Mouse (Mus musculus): ENCODE results near the gene AL607142.1. TPM values are rescaled to one million over a fixed set of nuclear protein-coding genes. Genes with fewer than 3 reads are reported as not detected.

Gene AL607142.1
- polyA plus RNA-seq, 1 experiment, result not detected

DNA sequence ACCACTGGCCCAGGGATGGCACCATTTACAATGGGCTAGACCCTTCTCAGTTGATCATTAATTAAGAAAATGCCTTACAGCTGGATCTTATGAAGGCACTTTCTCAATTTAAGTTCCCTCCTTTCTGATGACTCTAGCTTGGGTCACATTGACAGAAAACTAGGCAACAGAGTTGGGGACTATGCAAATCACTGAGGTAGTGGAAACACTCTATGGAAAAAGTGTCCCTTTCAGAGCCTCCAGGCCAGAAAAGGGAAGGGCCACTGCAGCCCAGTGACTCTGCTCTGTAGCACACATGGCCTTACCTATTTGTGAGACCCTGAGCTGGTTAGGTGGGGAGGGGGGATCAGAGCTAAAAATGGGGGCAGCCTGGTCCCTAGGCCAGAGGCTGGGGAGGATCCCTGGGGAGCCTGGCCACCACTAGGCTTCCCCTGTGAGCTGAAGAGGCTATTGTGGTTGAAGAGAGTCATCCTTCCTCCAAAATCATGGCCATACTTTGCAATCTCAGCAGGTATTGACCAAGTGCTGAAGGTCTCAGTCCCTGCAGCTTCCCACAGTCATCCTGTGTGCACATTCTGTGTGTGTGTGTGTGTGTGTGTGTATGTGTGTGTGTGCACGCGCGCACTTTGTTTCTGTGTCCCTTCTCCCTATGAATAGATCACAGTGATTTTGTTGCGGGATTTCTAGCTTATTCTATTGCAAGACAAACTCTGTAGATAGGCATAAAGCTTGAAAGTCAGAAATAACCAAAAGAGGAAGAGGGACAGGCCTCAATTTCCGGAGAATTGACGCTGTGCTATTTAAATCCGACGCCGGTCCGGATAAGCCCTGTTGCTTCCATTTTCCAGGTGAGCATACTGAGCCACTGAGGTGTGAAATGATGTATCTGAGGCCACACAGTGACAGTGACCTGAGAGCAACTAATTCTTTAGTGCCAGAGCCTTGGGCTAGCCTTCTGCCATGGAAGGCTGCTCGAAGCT lies 11.5 kb upstream of the AL607142.1 start:
- peaks cover 43% of the 10 kb centered on the region for H3K4me1 ChIP-seq (ENCODE audit: control insufficient read depth, insufficient read depth, low read length)
- peak overlapping the region; percentile 27 for H3K4me3 ChIP-seq (ENCODE audit: insufficient read depth, low read length)
- peak overlapping the region; percentile 89 for H3K27ac ChIP-seq (ENCODE audit: insufficient read depth, low read depth, low read length)
- TF ChIP-seq POLR2A (IDR thresholded peaks at IDR 0.05; ENCODE audit: borderline replicate concordance, low read depth, low read length) (no peak), CTCF (IDR thresholded peaks at IDR 0.05; ENCODE audit: low read depth, low read length) (no peak)

DNA sequence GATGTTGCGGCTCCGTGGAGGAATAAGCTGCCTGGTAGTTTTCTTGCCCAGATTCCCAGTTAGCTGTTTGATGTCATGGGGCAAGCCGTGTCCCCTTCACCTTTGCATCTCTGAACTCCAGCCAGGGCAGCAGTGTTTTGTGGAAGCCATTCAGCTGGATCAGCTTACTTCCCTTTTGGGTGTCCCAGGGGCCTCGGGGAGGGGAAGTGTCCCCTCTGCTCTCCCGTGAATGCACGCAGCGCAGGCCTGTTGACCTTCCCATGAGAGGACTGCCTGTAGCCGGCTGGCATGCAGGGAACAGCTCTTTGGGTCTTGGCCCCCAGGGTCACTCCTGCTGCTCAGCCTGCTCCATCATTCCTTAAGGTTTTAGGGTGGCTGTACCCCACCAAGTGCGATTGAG lies 10.7 kb upstream of the AL607142.1 start:
- TF ChIP-seq CTCF (IDR thresholded peaks at IDR 0.05; ENCODE audit: low read depth, low read length), result no peak
- no peak for TF ChIP-seq POLR2A (IDR thresholded peaks at IDR 0.05; ENCODE audit: borderline replicate concordance, low read depth, low read length)
- Histone ChIP-seq H3K27ac (ENCODE audit: insufficient read depth, low read depth, low read length) (peak overlapping the region; percentile 89), H3K4me3 (ENCODE audit: insufficient read depth, low read length) (peak overlapping the region; percentile 12), H3K4me1 (ENCODE audit: control insufficient read depth, insufficient read depth, low read length) (peaks cover 43% of the 10 kb centered on the region)

DNA sequence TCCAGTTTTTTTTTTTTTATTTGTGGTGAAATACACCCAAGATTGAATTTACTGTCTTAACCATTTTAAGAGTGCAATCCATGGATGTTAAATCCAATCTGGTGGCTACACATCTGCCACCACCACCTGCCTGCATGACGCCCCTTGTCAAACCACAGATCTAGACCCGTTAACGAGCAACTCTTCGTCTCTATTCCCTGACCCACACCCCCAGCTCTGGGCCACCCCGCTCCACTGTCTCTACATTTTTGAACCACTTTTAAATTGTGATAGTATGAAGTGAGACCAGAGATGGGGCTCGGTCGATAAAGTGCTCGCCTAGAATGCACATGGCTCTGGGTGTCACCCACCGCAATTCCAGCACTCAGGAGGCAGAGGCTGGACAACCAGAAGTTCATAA lies 8.3 kb upstream of the AL607142.1 start:
- H3K4me3 ChIP-seq (ENCODE audit: insufficient read depth, low read length), result no peak overlapping the region
- no peak overlapping the region for H3K27ac ChIP-seq (ENCODE audit: insufficient read depth, low read depth, low read length)
- peaks cover 39% of the 10 kb centered on the region for H3K4me1 ChIP-seq (ENCODE audit: control insufficient read depth, insufficient read depth, low read length)
- no peak for TF ChIP-seq POLR2A (IDR thresholded peaks at IDR 0.05; ENCODE audit: borderline replicate concordance, low read depth, low read length)
- TF ChIP-seq CTCF (IDR thresholded peaks at IDR 0.05; ENCODE audit: low read depth, low read length), result no peak

DNA sequence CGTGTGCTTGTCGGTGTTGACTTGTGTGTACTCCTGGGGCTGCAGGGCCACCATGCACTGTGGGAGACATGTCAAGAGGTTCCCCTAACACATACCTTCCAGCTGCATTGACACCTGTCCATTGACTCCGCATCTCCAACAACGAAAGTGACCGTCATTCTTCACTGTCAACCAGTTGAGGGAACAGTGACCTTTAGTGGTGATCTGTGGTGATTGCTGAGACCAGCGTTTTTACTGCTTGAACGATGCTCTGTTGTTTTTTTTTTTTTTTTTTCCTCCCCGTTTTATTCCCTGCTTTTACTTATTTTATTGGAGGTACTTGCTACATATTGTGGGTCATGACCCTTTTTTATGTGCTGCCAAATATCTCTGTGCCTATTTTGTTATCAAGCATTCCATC lies 7.3 kb upstream of the AL607142.1 start:
- no peak for TF ChIP-seq POLR2A (IDR thresholded peaks at IDR 0.05; ENCODE audit: borderline replicate concordance, low read depth, low read length)
- TF ChIP-seq CTCF (IDR thresholded peaks at IDR 0.05; ENCODE audit: low read depth, low read length), result no peak

DNA sequence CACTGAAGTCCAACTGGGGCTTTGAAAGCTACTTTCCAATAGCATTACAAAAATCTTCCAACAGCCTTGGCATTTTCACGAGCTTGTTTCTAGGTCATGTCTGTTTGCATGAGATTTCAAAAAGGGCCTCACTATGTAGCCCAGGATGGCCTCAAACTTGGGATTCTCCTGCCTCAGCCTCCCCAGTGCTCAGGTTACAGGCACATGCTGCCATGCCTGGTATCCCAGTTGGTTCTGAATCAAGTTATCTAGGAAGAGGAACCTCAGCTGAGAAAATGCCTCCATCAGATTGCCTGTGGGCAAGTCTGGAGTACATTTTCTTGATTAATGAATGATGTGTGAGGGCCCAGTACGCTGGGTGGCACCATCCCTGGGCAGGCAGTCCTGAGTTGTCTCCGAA lies 6.6 kb upstream of the AL607142.1 start:
- H3K4me1 ChIP-seq (ENCODE audit: control insufficient read depth, insufficient read depth, low read length), result peaks cover 35% of the 10 kb centered on the region
- H3K27ac ChIP-seq (ENCODE audit: insufficient read depth, low read depth, low read length), result no peak overlapping the region
- no peak overlapping the region for H3K4me3 ChIP-seq (ENCODE audit: insufficient read depth, low read length)
- no peak for TF ChIP-seq POLR2A (IDR thresholded peaks at IDR 0.05; ENCODE audit: borderline replicate concordance, low read depth, low read length)
- TF ChIP-seq CTCF (IDR thresholded peaks at IDR 0.05; ENCODE audit: low read depth, low read length), result no peak

More for the DNA sequence above, 7.3 kb upstream of the AL607142.1 start:
- H3K27ac ChIP-seq (ENCODE audit: insufficient read depth, low read depth, low read length), result no peak overlapping the region
- H3K4me3 ChIP-seq (ENCODE audit: insufficient read depth, low read length), result no peak overlapping the region
- peaks cover 38% of the 10 kb centered on the region for H3K4me1 ChIP-seq (ENCODE audit: control insufficient read depth, insufficient read depth, low read length)

DNA sequence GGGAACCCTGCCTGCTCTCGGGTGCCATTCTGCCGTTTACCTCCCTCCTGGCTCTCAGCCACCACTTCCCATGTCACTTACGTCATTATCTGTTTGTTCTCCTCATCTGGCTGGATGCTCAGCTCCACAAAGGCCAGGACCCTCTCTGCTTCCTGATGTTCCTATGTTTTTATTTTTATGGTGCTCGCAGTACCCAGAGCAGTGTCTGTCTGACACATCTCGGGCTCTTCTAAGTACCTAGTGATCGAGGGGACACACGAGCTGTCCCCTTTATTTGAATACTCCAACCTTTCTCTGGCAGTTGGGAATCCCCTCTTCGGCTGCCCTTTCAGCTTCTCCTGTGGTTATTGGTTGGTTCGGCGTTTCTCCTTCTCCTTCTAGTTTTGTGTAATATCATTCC lies 6.0 kb upstream of the AL607142.1 start:
- TF ChIP-seq CTCF (IDR thresholded peaks at IDR 0.05; ENCODE audit: low read depth, low read length), result no peak
- TF ChIP-seq POLR2A (IDR thresholded peaks at IDR 0.05; ENCODE audit: borderline replicate concordance, low read depth, low read length), result no peak
- Histone ChIP-seq H3K4me3 (ENCODE audit: insufficient read depth, low read length) (no peak overlapping the region), H3K4me1 (ENCODE audit: control insufficient read depth, insufficient read depth, low read length) (peaks cover 30% of the 10 kb centered on the region), H3K27ac (ENCODE audit: insufficient read depth, low read depth, low read length) (no peak overlapping the region)

DNA sequence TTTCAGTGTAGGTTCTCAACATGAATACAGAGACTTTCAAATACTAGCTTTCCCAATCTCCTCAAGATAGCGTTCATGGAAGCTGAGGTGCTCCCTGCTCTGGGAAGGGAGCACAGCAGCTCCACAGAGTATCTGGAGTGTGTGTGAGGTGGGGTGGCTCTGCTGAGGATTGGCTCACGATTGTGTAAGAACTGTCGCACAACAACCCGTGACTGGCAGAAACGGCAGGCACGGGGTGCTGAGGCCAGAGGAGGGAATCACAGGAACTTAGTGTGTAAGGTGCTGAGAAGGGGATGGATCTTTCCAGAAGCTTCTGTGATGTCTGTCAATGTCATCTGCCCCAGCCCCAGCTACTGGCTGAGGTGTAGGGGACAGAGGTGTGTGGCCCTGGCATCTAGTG lies 3.1 kb upstream of the AL607142.1 start:
- Histone ChIP-seq H3K27ac (ENCODE audit: insufficient read depth, low read depth, low read length) (no peak overlapping the region), H3K4me3 (ENCODE audit: insufficient read depth, low read length) (no peak overlapping the region), H3K4me1 (ENCODE audit: control insufficient read depth, insufficient read depth, low read length) (peaks cover 17% of the 10 kb centered on the region)
- TF ChIP-seq POLR2A (IDR thresholded peaks at IDR 0.05; ENCODE audit: borderline replicate concordance, low read depth, low read length) (no peak), CTCF (IDR thresholded peaks at IDR 0.05; ENCODE audit: low read depth, low read length) (no peak)

DNA sequence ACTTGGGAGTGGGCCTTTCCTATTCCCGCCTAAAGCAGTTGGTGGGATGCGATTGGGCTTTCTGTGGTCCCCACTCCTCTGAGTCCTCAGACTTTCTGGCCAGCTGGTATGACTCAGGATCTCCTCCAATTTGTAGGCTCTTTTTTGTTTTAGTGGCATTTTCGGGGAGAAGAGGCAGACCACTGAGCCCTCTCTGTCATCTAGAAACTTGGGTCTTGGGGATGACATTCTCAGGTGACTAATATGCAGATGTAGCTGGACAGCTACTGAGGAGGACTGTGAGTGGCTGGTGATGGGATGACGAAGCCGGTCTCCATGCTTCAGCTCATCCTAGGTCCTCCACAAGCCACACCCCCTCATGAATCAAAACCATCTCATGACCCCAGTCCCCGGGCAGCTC lies 2.6 kb upstream of the AL607142.1 start:
- Histone ChIP-seq H3K4me1 (ENCODE audit: control insufficient read depth, insufficient read depth, low read length) (peaks cover 17% of the 10 kb centered on the region), H3K27ac (ENCODE audit: insufficient read depth, low read depth, low read length) (no peak overlapping the region), H3K4me3 (ENCODE audit: insufficient read depth, low read length) (no peak overlapping the region)
- TF ChIP-seq POLR2A (IDR thresholded peaks at IDR 0.05; ENCODE audit: borderline replicate concordance, low read depth, low read length) (no peak), CTCF (IDR thresholded peaks at IDR 0.05; ENCODE audit: low read depth, low read length) (no peak)

DNA sequence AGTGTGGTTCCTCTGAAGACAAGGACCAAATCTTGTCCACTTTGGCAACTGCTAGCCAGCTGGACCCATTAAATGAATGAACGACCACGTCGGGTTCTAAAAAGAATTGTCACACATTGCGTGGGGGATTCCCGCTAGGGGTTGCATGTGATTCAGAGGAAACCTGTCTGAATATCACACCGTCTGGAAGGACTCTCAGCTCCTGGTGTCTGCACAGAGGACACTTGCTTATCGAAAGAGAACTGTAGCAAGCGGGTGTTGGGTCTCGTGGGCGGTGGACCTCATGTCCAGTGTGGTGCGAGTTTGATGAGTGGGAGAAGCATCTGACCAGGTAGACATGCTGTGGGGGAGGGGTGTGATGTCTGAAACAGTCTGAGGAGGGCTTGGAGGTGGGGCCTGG lies 2.0 kb upstream of the AL607142.1 start:
- H3K27ac ChIP-seq (ENCODE audit: insufficient read depth, low read depth, low read length), result no peak overlapping the region
- H3K4me1 ChIP-seq (ENCODE audit: control insufficient read depth, insufficient read depth, low read length), result peaks cover 17% of the 10 kb centered on the region
- H3K4me3 ChIP-seq (ENCODE audit: insufficient read depth, low read length), result no peak overlapping the region
- TF ChIP-seq CTCF (IDR thresholded peaks at IDR 0.05; ENCODE audit: low read depth, low read length), result no peak
- no peak for TF ChIP-seq POLR2A (IDR thresholded peaks at IDR 0.05; ENCODE audit: borderline replicate concordance, low read depth, low read length)

All from bone marrow macrophage, adult 2 months (primary cell).